Mouse (Mus musculus): Measurements from ENCODE around the gene Rbp3.

DNA sequence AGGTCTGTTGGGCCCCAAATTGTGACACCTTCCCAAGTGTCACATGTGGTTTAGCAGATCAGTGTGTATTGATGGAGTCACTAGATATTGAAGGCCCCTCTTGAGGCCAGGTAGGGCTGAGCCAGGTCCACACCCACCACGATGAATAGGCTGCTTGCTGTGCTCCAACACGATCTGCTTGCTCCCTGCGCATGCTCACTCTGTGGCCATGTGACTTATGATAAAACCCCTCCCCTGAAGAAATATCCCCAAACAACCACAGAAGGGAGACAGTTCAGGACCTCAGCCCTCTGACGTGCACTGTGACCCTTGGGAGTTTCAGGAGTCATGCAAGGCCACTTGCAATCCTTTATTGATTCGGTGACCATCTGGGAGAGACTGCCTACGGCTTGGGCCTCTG, 7.7 kb upstream of the Rbp3 start:
- TF ChIP-seq CTCF (IDR thresholded peaks at IDR 0.05; ENCODE audit: extremely low read depth, insufficient read length, insufficient replicate concordance, low read depth, low read length) (no peak), POLR2A (IDR thresholded peaks at IDR 0.05; ENCODE audit: low read depth, low read length) (no peak)

All from small intestine, adult 2 months (tissue).